Mouse (Mus musculus) thymus, adult 2 months (tissue): Measurements from ENCODE around the gene Dnaja2. TPM values are rescaled to one million over a fixed set of nuclear protein-coding genes. Genes with fewer than 3 reads are reported as not detected.

Source experiments
- DNase-seq: peaks from one replicate; pipeline ENCODE4 v3.0.0; 2021
- H3K27ac ChIP-seq: fragments of 200-500 bp; 2 replicates; pipeline ENCODE4 v1.5.1; 2012; ENCODE audit warnings: low read length, control low read depth; ENCODE audit not compliant: control insufficient read depth, insufficient read depth
- H3K27me3 ChIP-seq: fragments of 200-500 bp; 2 replicates; pipeline ENCODE4 v1.6.1; 2012; ENCODE audit warnings: mild to moderate bottlenecking, low read length, moderate library complexity, mixed read lengths; ENCODE audit not compliant: control insufficient read depth, insufficient read depth
- H3K36me3 ChIP-seq: fragments of 200-500 bp; 2 replicates; pipeline ENCODE4 v1.6.1; 2012; ENCODE audit warnings: mild to moderate bottlenecking, low read length, moderate library complexity; ENCODE audit not compliant: control insufficient read depth, insufficient read depth
- H3K4me1 ChIP-seq: fragments of 200-500 bp; replicated peaks from 2 replicates; pipeline ENCODE4 v1.6.1; 2012; ENCODE audit warnings: low read length; ENCODE audit not compliant: control insufficient read depth, insufficient read depth
- H3K4me3 ChIP-seq: fragments of 200-500 bp; 2 replicates; pipeline ENCODE4 v1.5.1; 2012; ENCODE audit warnings: mild to moderate bottlenecking, low read length, control low read depth, moderate library complexity; ENCODE audit not compliant: control insufficient read depth, insufficient read depth
- CTCF ChIP-seq: fragments of 200-500 bp; IDR thresholded peaks from 2 replicates; pipeline ENCODE4 v1.5.1; 2012; ENCODE audit warnings: mild to moderate bottlenecking, control low read depth, low read length, moderate library complexity, borderline replicate concordance; ENCODE audit not compliant: control insufficient read depth, poor library complexity, insufficient read depth; ENCODE audit errors: extremely low read depth
- POLR2A ChIP-seq: fragments of 200-500 bp; IDR thresholded peaks from 2 replicates; pipeline ENCODE4 v1.6.1; 2012; ENCODE audit warnings: mild to moderate bottlenecking, low read length, control low read depth, moderate library complexity; ENCODE audit not compliant: control insufficient read depth, poor library complexity, insufficient read depth; ENCODE audit errors: extremely low read depth
- WGBS: fragments of 180-500 bp; shearing (Covaris S2); methylation state at CpG from one replicate; pipeline ENCODE4 v1.1.7; 2018; 5-methylcytosine and 5-hydroxymethylcytosine counted together
- polyA plus RNA-seq: library from polyadenylated mRNA; depleted of rRNA; stranded (reverse); fragments of >200 nt; gene quantifications from 2 replicates; pipeline ENCODE4 v1.2.3, GENCODE M21; 2012

The Dnaja2 gene
- polyA plus RNA-seq, 1 experiment, result 10.1 TPM

DNA sequence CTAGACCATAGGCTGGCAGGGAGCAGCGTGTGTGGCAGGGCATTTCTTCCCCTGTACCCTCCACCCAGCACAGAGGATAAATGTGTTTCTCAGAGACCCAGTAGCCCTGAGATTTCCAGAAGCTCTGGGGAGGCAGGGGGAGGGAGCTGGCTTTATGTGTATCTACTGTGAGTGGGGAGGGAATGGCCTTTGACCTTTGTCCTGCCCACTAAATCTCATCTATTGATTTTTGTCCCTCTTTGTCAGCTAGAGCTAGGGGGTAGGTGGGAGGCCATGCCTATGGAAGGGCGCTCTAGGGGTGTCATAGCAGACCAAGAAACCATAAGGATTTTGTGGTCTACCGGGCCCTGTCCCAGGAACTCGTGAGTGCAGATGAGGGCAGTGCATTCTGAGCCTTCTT lies 48.5 kb downstream of the Dnaja2 start:
- H3K4me3 ChIP-seq, result no peak overlapping the region
- no peak for DNase-seq
- H3K27me3 ChIP-seq, result no peaks in the 10 kb centered on the region
- H3K27ac ChIP-seq, result no peak overlapping the region
- TF ChIP-seq POLR2A (no peak), CTCF (no peak)
- no peaks in the 10 kb centered on the region for H3K36me3 ChIP-seq
- WGBS, result 88% methylated on average over 4 of the region's 4 CpGs
- H3K4me1 ChIP-seq, result no peaks in the 10 kb centered on the region

- DNase-seq, result no peak
- H3K4me3 ChIP-seq, result no peak overlapping the region
- WGBS, result 81% methylated on average over 6 of the region's 6 CpGs
- H3K4me1 ChIP-seq, result no peaks in the 10 kb centered on the region
- no peaks in the 10 kb centered on the region for H3K27me3 ChIP-seq
- TF ChIP-seq CTCF (no peak), POLR2A (no peak)
- no peaks in the 10 kb centered on the region for H3K36me3 ChIP-seq
- H3K27ac ChIP-seq, result no peak overlapping the region
Observed at GRCm38 (mm10) chr8:85504704-85505103, 50.4 kb downstream of the Dnaja2 start.

- no peak for TF ChIP-seq CTCF
- no peak for TF ChIP-seq POLR2A
- Histone ChIP-seq H3K27me3 (no peaks in the 10 kb centered on the region), H3K4me1 (no peaks in the 10 kb centered on the region), H3K36me3 (no peaks in the 10 kb centered on the region), H3K4me3 (no peak overlapping the region), H3K27ac (no peak overlapping the region)
- no peak for DNase-seq
- 94% methylated on average over 3 of the region's 3 CpGs for WGBS
Observed at GRCm38 (mm10) chr8:85503065-85503464, 52.1 kb downstream of the Dnaja2 start.

- Histone ChIP-seq H3K27ac (no peak overlapping the region), H3K36me3 (no peaks in the 10 kb centered on the region), H3K27me3 (no peaks in the 10 kb centered on the region), H3K4me3 (no peak overlapping the region), H3K4me1 (no peaks in the 10 kb centered on the region)
- TF ChIP-seq POLR2A (no peak), CTCF (no peak)
- no peak for DNase-seq
- WGBS, result 72% methylated on average over 2 of the region's 2 CpGs
Observed at GRCm38 (mm10) chr8:85502381-85502780, 52.8 kb downstream of the Dnaja2 start.

- no peak for TF ChIP-seq POLR2A
- no peak for TF ChIP-seq CTCF
- no peaks in the 10 kb centered on the region for H3K36me3 ChIP-seq
- H3K4me3 ChIP-seq, result no peak overlapping the region
- no peaks in the 10 kb centered on the region for H3K4me1 ChIP-seq
- 95% methylated on average over 11 of the region's 11 CpGs for WGBS
- H3K27me3 ChIP-seq, result no peaks in the 10 kb centered on the region
- H3K27ac ChIP-seq, result no peak overlapping the region
- DNase-seq, result no peak
Observed at GRCm38 (mm10) chr8:85500955-85501685, 54.0 kb downstream of the Dnaja2 start.

- TF ChIP-seq POLR2A (no peak), CTCF (no peak)
- H3K4me3 ChIP-seq, result no peak overlapping the region
- DNase-seq, result no peak
- H3K36me3 ChIP-seq, result no peaks in the 10 kb centered on the region
- H3K4me1 ChIP-seq, result no peaks in the 10 kb centered on the region
- WGBS, result 93% methylated on average over 10 of the region's 10 CpGs
- no peak overlapping the region for H3K27ac ChIP-seq
- no peaks in the 10 kb centered on the region for H3K27me3 ChIP-seq
Observed at GRCm38 (mm10) chr8:85500460-85500859, 54.7 kb downstream of the Dnaja2 start.
